Mouse (Mus musculus) heart, embryonic 10.5 days (tissue): Measurements from ENCODE around the gene A630095N17Rik. TPM values are rescaled to one million over a fixed set of nuclear protein-coding genes. Genes with fewer than 3 reads are reported as not detected.
"Not testable (repeated sequence)": the region's sequence is repeated elsewhere in the genome, so short reads cannot be mapped to it uniquely, and the experiment has no call there.

Source experiments
- DNase-seq: peaks from one replicate; pipeline ENCODE4 v3.0.0-alpha.2; 2017; ENCODE audit warnings: low spot score
- H3K27ac ChIP-seq: fragments of 300-500 bp; sonication (generic); 2 replicates; pipeline ENCODE4 v1.5.1; 2016; ENCODE audit warnings: mild to moderate bottlenecking
- H3K27me3 ChIP-seq: fragments of 300-500 bp; sonication (generic); 2 replicates; pipeline ENCODE4 v1.6.1; 2016; ENCODE audit warnings: mild to moderate bottlenecking; ENCODE audit not compliant: poor library complexity, insufficient read depth, severe bottlenecking
- H3K36me3 ChIP-seq: fragments of 300-500 bp; sonication (generic); 2 replicates; pipeline ENCODE4 v1.6.1; 2016; ENCODE audit warnings: mild to moderate bottlenecking, moderate library complexity
- H3K4me1 ChIP-seq: fragments of 300-500 bp; sonication (generic); 2 replicates; pipeline ENCODE4 v1.6.1; 2016; ENCODE audit warnings: mild to moderate bottlenecking
- H3K4me3 ChIP-seq: fragments of 300-500 bp; sonication (generic); 2 replicates; pipeline ENCODE4 v1.5.1; 2016; ENCODE audit warnings: mild to moderate bottlenecking, moderate library complexity
- H3K9me3 ChIP-seq: fragments of 300-500 bp; sonication (generic); 2 replicates; pipeline ENCODE4 v1.6.1; 2016; ENCODE audit warnings: mild to moderate bottlenecking, moderate library complexity
- WGBS: fragments of 180-500 bp; shearing (Covaris S2); methylation state at CpG from one replicate; pipeline ENCODE4 v1.1.7; 2016; 5-methylcytosine and 5-hydroxymethylcytosine counted together
- polyA plus RNA-seq: library from polyadenylated mRNA; unstranded; fragments of >200 nt; fragmentation: Nextera tagmentation; extraction: Ambion mirVana; gene quantifications from 2 replicates; pipeline ENCODE4 v1.2.1, GENCODE M21; 2016

A630095N17Rik gene
- polyA plus RNA-seq, 1 experiment from 2014 or later = not detected

- peak; percentile 94 for DNase-seq
- Histone ChIP-seq H3K4me1 (peaks cover 33% of the 10 kb centered on the region), H3K27ac (peak overlapping the region; percentile 45), H3K36me3 (0 out of 2 replicates have a peak, but pooled peaks cover 4% of the 10 kb centered on the region), H3K4me3 (peak overlapping the region; percentile 42), H3K9me3 (no peaks in the 10 kb centered on the region), H3K27me3 (peaks cover 14% of the 10 kb centered on the region)
- 10% methylated on average over 21 of the region's 22 CpGs for WGBS
Observed at GRCm38 (mm10) chr1:75251112-75251970, 19.4 kb upstream of the A630095N17Rik start.

DNA sequence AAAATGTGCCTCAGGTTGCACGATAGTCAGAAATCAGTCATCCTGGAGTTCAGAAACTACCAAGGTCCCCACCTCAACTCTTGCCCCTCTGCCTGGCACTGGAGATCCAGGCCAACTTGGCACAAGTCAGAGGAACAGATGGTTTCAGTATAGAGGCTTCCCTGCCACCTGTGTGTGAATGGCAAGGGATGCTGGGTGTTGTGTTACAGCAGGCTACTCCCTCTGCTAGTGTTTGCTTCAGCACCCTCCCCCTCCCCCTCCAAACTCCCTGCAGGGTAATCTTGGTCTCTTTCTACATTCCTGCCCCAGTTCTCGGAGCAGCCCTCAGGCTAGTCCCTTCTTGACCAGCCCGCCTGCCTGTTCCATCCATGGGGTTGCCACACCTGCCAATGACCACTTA lies 18.6 kb upstream of the A630095N17Rik start:
- DNase-seq = no peak
- H3K36me3 ChIP-seq = peaks cover 12% of the 10 kb centered on the region; the same call in 1 of the 2 replicates
- WGBS = 70% methylated on average over 3 of the region's 3 CpGs
- H3K9me3 ChIP-seq = no peaks in the 10 kb centered on the region
- H3K4me3 ChIP-seq = no peak overlapping the region
- H3K27ac ChIP-seq = no peak overlapping the region
- H3K27me3 ChIP-seq = peaks cover 14% of the 10 kb centered on the region
- peaks cover 37% of the 10 kb centered on the region for H3K4me1 ChIP-seq

DNA sequence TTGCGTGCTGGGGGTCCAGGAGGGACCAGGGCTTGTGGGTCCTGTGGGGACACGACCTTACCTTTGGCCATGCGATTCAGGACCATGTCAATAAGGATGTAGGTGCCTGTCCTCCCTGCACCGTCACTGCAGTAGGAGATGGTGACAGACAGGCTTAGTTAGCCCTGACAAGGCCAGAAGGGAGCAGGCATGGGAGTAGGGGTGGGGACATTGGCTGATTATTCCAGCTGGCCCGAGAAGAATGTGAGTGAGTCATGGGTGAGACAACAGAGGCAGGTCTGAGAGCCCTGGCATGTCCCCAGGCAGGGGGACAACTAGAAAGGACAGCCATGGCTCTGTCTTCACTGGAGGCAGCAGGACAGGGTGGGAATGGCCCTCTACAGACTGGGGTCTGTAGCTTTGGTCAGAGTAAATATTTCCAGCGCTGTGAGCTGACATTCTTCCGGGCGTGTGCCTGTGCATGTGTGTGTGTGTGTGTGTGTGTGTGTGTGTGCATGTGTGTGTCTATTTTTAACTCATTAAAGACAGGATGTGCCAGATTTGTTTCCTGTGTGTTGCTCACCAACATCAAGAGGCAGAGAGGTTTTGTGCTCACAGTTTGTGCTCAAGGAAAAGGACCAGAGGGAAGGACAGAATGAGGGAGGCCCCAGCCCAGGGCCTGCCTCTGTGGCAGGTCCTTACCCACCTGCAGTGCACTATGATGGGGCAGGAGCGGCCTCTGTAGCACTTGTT lies 16.3 kb upstream of the A630095N17Rik start:
- Histone ChIP-seq H3K27ac (peak overlapping the region; percentile 85), H3K36me3 (peaks cover 22% of the 10 kb centered on the region), H3K4me3 (peak overlapping the region; percentile 22; the same call in 1 of the 2 replicates), H3K27me3 (peaks cover 12% of the 10 kb centered on the region), H3K9me3 (no peaks in the 10 kb centered on the region), H3K4me1 (peaks cover 40% of the 10 kb centered on the region)
- WGBS = 38% methylated on average over 9 of the region's 9 CpGs
- peak; percentile 89 for DNase-seq

GRCm38 (mm10) chr1:75247071-75247930 lies 15.4 kb upstream of the A630095N17Rik start:
- Histone ChIP-seq H3K27ac (peak overlapping the region; percentile 85), H3K4me3 (no peak overlapping the region), H3K4me1 (peaks cover 40% of the 10 kb centered on the region), H3K36me3 (peaks cover 25% of the 10 kb centered on the region), H3K9me3 (no peaks in the 10 kb centered on the region), H3K27me3 (peaks cover 3% of the 10 kb centered on the region)
- no peak for DNase-seq
- WGBS = 78% methylated on average over 16 of the region's 16 CpGs

GRCm38 (mm10) chr1:75244836-75245235 lies 12.9 kb upstream of the A630095N17Rik start:
- peaks cover 41% of the 10 kb centered on the region for H3K36me3 ChIP-seq
- no peak for DNase-seq
- peaks cover 34% of the 10 kb centered on the region for H3K4me1 ChIP-seq
- H3K27ac ChIP-seq = no peak overlapping the region
- no peak overlapping the region for H3K4me3 ChIP-seq
- no peaks in the 10 kb centered on the region for H3K27me3 ChIP-seq
- 20% methylated on average over 4 of the region's 4 CpGs for WGBS
- H3K9me3 ChIP-seq = no peaks in the 10 kb centered on the region

DNA sequence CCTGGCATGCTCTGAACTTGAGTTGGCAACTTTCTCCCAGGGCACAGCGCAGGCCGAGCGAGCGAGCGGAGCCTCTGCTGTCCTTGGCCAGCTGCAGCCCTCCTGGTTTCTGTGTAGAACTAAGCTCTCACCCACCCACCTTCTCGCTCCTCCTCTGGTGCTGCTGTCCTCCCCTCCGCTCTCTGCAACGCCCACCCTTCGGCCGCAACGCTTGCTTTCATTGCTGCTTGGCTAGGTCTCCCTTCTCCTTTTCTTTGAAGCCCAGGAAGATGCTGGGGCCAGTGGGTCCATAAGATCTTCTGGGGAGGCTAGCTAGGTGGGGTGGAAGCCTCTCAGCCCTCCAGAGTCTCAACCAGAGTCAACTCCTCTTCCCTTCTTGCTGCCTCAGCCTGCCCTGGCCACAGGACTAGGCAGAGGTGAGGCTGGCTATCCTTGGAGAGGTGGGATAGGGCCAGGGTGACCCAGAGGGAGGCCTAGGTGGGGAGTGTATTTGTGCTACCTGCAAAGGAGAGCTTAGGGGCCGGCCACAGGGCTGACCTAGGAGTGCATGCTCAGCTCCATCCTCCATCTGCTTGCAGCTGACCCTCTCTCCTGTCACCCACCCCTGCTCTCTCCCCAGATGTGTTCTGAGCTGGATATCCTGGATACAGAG lies 12.4 kb upstream of the A630095N17Rik start:
- H3K27ac ChIP-seq = 0 out of 2 replicates have a peak overlapping the region, but pooled peaks have one; percentile 32
- H3K9me3 ChIP-seq = no peaks in the 10 kb centered on the region
- H3K4me3 ChIP-seq = no peak overlapping the region
- 88% methylated on average over 12 of the region's 12 CpGs for WGBS
- DNase-seq = no peak
- H3K27me3 ChIP-seq = no peaks in the 10 kb centered on the region
- peaks cover 46% of the 10 kb centered on the region for H3K36me3 ChIP-seq
- H3K4me1 ChIP-seq = peaks cover 34% of the 10 kb centered on the region

DNA sequence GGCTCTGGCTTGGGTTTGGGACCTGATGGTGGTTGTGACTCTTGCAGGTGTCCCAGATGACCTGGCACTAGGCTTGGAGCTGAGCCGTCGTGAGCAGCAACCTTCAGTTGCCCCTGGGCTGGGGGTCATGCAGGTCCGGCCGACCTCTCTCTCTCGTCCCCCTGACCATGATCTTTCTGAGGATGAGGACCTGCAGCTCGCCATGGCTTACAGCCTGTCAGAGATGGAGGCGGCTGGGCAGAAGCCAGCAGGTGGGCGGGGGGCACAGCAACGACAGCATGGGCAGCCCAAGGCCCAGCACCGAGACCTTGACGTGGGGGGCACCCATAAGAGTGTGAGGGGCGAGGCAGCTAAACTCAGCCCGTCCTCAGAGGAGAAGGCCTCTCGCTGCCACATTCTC lies 11.5 kb upstream of the A630095N17Rik start:
- no peaks in the 10 kb centered on the region for H3K9me3 ChIP-seq
- 86% methylated on average over 14 of the region's 14 CpGs for WGBS
- peaks cover 50% of the 10 kb centered on the region for H3K36me3 ChIP-seq
- H3K4me3 ChIP-seq = no peak overlapping the region
- no peak for DNase-seq
- peaks cover 34% of the 10 kb centered on the region for H3K4me1 ChIP-seq
- H3K27me3 ChIP-seq = no peaks in the 10 kb centered on the region
- H3K27ac ChIP-seq = no peak overlapping the region

DNA sequence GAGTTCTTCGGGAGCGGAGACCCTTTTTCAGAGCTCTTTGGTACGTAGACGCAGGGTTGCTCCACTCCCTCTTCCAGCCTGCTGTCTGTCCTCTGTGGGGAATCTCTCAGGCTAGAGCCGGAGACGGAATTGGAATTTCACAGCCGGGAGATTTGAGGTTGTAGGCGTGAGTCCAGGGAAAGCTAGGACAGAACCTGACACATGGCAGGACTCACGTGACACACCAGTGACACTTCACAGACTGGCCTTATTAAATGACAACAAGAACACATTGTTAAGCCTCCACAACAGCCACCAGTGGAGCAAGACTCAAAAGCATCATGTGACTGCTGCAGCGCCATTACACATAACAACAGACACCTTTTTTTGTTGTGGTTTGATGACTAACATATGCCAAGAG lies 7.7 kb upstream of the A630095N17Rik start:
- Histone ChIP-seq H3K4me1 (peaks cover 32% of the 10 kb centered on the region), H3K36me3 (peaks cover 38% of the 10 kb centered on the region), H3K4me3 (no peak overlapping the region), H3K9me3 (no peaks in the 10 kb centered on the region), H3K27ac (no peak overlapping the region), H3K27me3 (no peaks in the 10 kb centered on the region)
- whole genome bisulfite sequencing = 76% methylated on average over 10 of the region's 10 CpGs
- DNase-seq = no peak

GRCm38 (mm10) chr1:75236117-75237050 lies 4.5 kb upstream of the A630095N17Rik start, which contains the start of gene Dnajb2:
Gene Dnajb2, plus strand, starts transcription at chr1:75236406.
- under 1% methylated on average over 64 of the region's 64 CpGs for WGBS
- peak within 1 kb of the TSS; percentile 83 for H3K4me3 ChIP-seq
- peaks cover 20% of the 10 kb centered on the region for H3K36me3 ChIP-seq
- no peaks in the 10 kb centered on the region for H3K27me3 ChIP-seq
- peaks cover 32% of the 10 kb centered on the region for H3K4me1 ChIP-seq
- H3K9me3 ChIP-seq = no peaks in the 10 kb centered on the region
- H3K27ac ChIP-seq = peak within 1 kb of the TSS; percentile 95
- DNase-seq = peak; percentile 95

- DNase-seq = peak; percentile 91
- H3K27ac ChIP-seq = no peak overlapping the region
- H3K27me3 ChIP-seq = 0 out of 2 replicates have a peak, but pooled peaks cover 4% of the 10 kb centered on the region
- H3K4me3 ChIP-seq = no peak overlapping the region
- H3K4me1 ChIP-seq = peaks cover 32% of the 10 kb centered on the region
- H3K36me3 ChIP-seq = peaks cover 7% of the 10 kb centered on the region; the same call in 1 of the 2 replicates
- no peaks in the 10 kb centered on the region for H3K9me3 ChIP-seq
- WGBS = 1% methylated on average over 8 of the region's 8 CpGs
Observed at GRCm38 (mm10) chr1:75234606-75235005, 2.7 kb upstream of the A630095N17Rik start.

GRCm38 (mm10) chr1:75232489-75232888 lies 587 bp upstream of the A630095N17Rik start:
- H3K36me3 ChIP-seq = not testable (repeated sequence)
- 61% methylated on average over 4 of the region's 4 CpGs for WGBS

More at GRCm38 (mm10) chr1:75232489-75232888, 587 bp upstream of the A630095N17Rik start:
- not testable (repeated sequence) for DNase-seq, H3K27me3 ChIP-seq, H3K27ac ChIP-seq, H3K4me3 ChIP-seq, H3K9me3 ChIP-seq
- H3K4me1 ChIP-seq = peaks cover 28% of the 10 kb centered on the region
